Mouse (Mus musculus) T-helper 2 cell (primary cell): ENCODE data around the gene Ankrd31.
"Not testable (repeated sequence)": the region's sequence is repeated elsewhere in the genome, so short reads cannot be mapped to it uniquely, and the experiment has no call there.

Experiments used
- in situ Hi-C: fragments of 300-600 bp; cut with MboI, MseI; formaldehyde crosslinking; loops from one replicate; pipeline ENCODE4 v1.15.1; 2025; ENCODE audit warnings: high pct_unique_total_duplicates

The Ankrd31 gene

DNA sequence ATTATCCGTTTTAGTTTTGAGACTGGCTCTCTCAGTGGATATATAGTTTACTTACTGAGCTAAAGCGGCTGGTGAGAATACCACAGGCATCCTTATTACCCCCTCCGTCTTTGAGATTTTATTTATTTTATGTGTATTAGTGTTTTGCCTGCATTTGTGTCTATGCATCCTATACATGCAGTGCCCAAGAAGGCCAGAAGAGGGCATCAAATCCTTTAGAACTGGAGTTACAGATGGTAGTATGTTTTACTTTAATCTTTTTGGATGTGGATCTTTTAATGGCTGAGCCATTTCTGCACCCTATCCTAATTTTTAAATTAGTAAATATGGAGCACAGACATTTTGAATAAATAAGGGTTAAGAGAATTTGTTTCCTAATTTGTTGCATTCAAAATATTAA lies 107.1 kb downstream of the Ankrd31 start:
- in situ Hi-C loops, result loop anchor here (5.0 kb wide), 2 partner anchors 127 to 197 kb away; no protein-coding TSS in a partner anchor

DNA sequence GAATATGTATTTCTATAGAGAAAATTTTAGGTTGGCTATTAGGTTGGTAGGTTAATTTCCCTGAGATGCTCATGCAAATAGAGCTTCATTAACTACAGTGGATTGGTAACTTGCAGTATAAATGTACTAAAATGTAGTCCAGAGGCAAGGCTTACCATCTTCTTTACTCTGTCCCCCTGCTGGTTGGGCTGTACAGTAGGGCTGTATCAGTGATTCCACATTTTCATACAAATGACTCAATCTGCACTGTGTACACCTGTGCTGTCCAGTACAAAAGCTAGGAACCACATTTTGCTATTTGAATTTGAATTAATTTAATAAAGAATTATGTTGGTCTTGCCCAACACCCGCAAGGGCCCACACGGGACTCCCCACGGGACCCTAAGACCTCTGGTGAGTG lies 111.1 kb downstream of the Ankrd31 start:
- in situ Hi-C loops, result loop anchor here (5.0 kb wide), 2 partner anchors 123 to 193 kb away; no protein-coding TSS in a partner anchor

GRCm38 (mm10) chr13:96870742-96871141 lies 122.7 kb downstream of the Ankrd31 start:
- in situ Hi-C loops, result no loop called here

DNA sequence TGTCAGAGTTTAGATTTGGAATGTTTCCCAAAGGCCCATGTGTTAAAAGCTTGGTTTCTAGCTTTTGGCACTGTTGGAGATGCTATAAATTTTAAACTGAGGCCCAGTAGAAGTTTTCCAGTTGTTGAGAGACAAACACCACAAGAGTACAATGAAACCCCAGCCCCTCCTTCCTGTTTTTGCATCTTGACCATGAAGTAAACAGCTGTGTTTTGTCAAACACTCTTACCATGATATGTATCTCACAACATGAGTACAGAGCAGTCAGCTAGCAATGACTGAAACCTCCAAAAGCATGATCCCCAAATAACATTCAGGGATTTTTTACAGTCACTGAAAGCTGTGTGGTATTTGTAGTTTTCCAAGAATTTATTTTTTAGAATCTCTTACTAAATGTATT lies 126.0 kb downstream of the Ankrd31 start:
- in situ Hi-C loops, result no loop called here

DNA sequence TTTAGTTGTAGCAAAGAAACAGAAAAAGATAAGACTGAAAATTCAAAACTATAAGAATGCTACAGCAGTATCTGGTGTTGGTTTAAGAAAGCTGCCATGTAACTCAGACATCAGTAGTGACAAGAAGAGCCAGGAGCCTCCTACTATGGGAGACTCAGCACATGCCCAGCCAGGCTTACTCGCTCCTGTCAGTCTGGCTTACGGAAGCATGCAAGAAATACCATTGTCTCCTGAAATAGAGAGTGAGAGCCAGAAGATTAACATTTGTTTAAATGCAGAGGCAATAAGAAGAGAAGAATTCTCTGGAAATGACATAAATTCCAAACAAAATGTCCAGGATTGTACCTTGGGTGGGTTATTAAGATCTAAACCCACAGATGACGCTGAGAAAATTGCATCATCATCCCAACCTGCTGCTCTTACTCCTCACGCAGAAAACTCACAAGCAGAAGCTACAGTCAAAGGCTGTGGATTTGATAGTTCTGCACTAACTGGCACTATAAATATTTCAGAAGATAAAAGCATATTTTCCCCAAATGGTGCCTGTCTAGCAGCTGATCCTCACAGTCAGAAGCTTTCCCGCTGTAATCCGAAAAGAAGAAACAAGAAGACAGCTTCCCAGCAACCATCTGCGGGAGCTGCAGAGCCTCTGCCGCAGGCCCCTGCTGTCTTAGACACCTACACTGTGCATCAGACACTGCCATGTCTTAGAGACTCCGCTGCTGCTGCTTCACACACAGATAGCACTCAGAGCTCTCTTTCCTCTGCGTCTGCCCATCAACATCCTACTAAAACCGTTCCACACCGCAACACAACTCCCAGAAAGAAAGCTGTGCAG lies 130.4 kb downstream of the Ankrd31 start:
- in situ Hi-C loops, result no loop called here

DNA sequence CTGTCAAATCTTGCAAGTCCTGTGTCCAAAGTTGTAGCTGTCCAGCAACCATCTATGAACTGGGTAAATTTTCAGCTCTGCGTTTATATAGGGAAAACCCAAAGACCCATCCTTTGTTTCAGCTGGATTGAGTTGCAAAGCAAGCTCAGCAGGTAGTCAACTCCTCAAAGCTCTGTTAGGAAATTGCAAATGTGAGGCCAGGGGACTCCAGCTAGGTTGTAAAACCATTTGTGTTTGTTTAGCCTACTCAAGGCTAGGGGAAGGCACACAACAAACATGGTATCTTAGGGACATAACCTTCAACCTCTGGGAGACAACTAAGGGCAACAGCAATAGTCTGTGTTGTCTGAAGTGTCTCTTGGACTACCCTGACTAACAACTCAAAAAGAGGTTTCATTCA lies 136.5 kb downstream of the Ankrd31 start:
- in situ Hi-C loops, result no loop called here

DNA sequence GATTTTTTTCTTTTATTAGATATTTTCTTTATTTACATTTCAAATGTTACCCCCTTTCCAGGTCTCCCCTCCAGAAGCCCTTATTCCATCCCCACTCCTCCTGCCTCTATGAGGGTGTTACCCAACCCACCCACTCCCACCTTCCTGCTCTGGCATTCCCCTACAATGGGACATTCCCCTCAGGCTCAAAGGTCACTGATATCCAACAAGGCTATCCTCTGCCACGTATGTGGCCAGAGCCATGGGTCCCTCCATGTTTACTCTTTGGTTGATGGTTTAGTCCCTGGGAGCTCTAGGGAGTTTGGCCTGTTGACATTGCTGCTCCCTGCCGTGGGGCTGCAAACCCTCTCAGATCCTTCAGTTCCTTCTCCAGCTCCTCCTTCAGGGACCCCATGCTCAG lies 141.9 kb downstream of the Ankrd31 start:
- in situ Hi-C loops, result loop anchor here (5.0 kb wide), 1 partner anchor 53 kb away; no protein-coding TSS in a partner anchor

- in situ Hi-C loops, result no loop called here
Observed at GRCm38 (mm10) chr13:96895144-96895543, 147.1 kb downstream of the Ankrd31 start.

GRCm38 (mm10) chr13:96906717-96907116 lies 158.6 kb downstream of the Ankrd31 start:
- in situ Hi-C loops, result no loop called here

DNA sequence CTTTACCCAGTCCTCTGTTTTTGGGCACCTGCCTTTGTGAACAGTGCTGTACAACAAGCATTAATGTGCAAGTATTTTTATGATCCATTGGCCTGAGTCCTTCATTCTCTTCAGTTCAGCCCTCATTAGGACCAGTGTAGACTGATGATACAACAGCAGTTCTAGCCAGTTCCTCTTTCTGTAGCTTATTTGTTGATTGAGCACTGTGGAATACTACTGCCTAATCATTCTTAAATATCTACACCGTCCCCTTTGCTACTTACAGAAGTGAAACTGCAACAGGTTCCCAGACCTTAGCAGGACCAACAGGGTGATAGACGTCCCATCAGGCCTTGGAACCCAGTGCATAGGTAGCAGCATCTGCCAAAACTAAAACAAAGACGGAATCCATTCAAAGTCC lies 163.1 kb downstream of the Ankrd31 start:
- in situ Hi-C loops, result no loop called here

DNA sequence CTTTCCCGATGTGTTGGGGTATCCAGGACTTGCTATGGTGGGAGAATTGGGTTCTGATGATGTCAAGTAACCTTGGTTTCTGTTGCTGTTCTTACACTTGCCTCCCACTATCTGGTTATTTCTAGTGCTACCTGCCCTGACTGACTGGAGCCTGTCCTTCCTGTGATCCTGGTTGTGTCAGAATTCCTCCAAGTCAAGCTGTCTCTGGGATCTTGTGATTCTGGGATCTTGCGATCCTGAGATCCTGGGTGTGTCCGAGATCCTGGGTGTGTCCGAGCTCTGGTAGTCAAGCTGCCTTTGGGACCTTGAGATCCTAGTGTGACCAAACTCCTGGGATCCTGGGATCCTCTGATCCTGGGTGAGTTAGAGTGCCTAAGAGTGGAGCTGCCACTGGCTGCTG lies 175.1 kb downstream of the Ankrd31 start:
- in situ Hi-C loops, result not testable (repeated sequence)

GRCm38 (mm10) chr13:96923999-96924961 lies 176.2 kb downstream of the Ankrd31 start, which contains the start of gene Gcnt4:
Gene Gcnt4, plus strand, starts transcription at chr13:96924689.
- in situ Hi-C loops, result no loop called here

DNA sequence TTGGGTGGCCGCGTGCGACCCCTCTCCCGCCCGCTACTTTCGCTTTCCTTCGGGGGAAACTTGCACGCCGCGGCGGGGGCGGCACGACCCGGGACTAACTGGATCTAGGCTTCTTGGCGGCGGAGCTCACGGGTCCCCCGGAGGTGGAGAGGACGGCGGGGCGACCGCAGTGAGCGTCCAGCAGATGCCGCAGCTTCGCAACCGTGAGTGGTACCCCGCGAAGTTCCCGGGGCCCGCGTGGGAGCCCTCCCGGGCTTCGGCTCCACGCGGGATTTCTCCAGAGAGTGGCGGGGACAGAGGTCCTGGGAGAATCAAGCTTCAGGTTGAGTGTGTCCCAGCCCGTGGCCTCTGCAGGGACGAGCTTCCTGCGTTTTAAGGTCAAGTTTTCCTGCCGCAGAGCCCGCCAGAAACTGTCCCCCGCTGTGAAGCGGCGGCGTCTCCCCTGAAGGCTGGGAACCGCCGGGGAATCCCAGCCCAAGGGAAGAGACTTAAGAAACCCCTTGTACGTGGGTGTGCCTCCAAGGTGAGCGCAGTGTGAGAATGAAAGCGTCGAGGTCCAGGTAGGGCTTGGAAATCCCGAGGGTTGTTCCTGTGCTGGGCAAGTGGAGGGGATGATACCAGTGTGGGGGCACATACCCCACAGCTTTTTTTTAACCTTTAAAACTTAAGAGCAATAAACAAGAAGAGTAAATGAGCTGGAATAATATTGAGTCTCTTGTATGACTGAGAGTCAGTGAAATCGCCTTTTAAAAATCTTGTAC lies 177.1 kb downstream of the Ankrd31 start:
- in situ Hi-C loops, result no loop called here

DNA sequence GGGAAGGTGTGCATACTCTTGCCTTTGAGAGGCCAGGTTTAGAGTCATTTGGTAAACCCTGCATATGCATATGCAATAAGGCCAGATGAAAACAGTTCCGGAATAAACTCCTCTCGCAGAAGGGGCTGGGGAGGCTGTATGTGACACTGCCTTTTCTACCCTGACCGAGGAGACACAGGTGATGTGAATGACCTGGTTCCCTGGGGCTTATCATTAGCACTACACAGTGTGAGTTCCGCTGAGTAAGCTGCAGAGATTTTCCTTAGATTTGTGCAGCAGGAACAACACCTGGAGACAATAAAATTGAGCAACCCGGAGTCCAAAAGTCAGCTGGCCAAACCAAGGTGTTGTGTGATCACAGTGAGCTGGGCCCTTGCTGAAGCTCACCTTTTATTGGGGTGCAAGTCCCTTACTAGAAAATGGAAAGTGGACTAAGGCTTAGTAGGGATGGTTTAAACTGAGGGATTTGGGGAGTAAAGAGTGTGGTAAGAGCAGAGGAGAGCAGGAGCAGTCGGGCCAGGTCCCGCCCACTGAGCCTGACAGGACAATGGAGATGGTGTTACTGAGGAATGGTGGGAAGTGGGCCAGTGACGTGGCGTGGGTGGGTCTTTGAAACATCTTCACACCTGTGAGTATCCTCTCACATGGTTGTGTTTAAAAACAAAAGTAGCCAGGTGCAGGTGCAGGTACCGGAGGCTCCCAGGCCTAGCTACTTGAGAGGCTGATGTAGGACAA lies 178.1 kb downstream of the Ankrd31 start:
- in situ Hi-C loops, result no loop called here

DNA sequence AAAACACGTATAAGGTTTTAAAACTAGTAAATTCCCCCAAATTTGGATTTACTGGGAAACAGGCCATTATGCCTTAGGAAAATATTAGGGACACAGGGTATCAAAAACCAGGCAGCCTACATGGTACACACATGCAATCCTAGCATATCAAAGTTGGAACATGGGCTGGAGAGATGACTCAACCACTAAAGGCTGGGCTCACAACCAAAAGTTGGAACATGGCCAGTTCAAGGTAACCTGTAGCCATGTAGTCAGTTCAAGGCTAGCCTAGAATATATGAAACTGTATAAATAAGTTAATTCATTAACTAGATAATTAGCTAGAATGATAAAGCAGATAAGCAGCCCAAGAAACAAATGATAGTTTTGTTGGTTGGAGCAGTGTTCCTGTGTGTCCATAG lies 179.7 kb downstream of the Ankrd31 start:
- in situ Hi-C loops, result no loop called here

DNA sequence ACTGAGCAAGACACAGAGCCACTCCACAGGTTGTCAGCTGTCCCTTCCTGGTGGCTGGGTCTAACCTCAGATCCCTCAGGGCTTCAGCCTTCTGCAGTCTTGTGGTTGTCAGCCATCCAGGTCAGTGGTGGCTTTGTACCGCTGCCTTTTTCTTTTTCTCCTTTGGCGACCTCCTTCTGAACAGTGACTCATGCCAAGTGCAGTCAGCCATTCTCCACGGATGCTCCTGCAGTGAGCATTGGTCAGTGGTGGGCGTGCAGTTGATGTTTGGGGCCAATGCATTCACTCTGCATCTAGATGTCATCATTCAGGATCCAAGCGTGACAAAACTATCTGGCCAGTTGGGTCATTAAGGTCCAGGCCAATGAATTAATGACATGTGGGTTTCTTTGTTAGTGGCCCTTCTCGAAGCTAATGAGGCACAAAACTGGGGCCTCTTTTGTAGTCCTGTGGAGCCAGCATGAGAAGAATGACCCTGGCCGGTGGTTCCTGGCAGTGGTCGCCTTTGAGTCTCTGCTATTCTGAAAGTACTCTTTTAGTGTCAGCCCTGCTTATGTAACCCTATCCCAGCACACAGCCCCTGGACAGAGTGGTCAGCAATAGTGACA lies 180.5 kb downstream of the Ankrd31 start:
- in situ Hi-C loops, result no loop called here

DNA sequence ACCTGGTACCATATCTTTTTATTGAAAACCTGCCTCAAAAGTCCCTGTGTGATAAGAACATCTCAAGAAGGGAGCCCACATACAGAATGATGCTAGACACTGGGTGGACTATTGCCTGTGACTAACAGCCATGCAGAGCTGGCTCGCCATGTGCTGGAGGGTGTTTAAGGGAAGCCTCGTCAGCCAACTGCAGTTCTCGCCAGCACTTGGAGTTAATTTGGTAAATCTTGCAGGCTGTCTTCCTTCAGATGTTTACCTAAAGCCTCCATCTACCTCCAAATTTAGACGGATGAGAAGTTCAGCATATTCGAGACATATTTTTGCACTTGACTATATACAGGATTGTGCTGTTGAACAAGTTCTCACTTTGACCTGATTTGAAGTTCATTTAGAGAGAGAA lies 184.7 kb downstream of the Ankrd31 start:
- in situ Hi-C loops, result no loop called here

DNA sequence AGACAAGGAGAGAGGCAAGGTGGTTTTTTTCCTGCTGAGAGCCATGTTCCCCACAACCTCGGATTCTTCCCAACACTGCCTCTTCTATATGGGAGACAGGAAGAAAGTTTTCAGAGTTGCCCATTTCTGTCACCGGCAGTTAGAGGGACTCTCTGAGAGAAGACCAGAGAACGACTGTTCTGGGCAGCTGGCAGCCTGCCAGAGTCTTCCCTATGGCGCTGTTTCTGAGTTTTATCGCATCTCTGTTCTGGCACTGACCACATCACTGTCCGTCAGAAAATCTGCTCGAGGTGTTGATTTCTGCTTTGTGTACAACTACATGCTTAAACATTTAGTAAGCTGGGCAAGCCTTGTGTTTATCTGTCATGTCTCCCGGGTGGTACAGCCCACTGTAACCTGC lies 185.3 kb downstream of the Ankrd31 start:
- in situ Hi-C loops, result no loop called here

- in situ Hi-C loops, result no loop called here
Observed at GRCm38 (mm10) chr13:96936173-96936777, 188.2 kb downstream of the Ankrd31 start.

- in situ Hi-C loops, result no loop called here
Observed at GRCm38 (mm10) chr13:96937059-96937558, 189.0 kb downstream of the Ankrd31 start.
